Mouse (Mus musculus): ENCODE measurements around the gene Olfr57.

DNA sequence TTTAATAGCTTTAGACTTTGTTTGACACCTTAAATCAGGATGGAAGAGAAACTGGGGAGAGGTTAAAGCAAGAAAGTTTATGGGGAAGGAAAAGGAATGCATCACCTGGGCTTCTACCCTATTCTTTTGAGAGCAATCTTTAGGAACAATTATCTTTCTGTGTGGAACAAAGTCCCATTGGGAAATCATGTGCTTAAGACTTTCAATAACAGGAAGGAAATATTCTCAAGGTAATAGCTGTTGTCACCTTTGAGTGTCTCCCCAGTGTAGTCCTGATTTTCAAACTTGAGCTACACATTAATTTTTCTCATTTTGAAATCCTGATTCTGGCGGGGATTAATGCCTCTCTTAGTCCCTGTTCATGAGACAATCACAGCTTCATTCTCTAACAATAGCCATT lies 16.4 kb upstream of the Olfr57 start, which contains the start of gene Olfr1351:
- no peak for TF ChIP-seq CTCF (IDR thresholded peaks at IDR 0.05; ENCODE audit: extremely low read depth, insufficient read depth, insufficient read length, insufficient replicate concordance)
- no peak for TF ChIP-seq POLR2A (IDR thresholded peaks at IDR 0.05; ENCODE audit: low read depth, low read length)
